Mouse (Mus musculus): ENCODE data around the gene Cadm4.
A peak's percentile ranks its signal among the peaks of the same experiment; 100 is the strongest.
"Not testable (repeated sequence)": the region's sequence is repeated elsewhere in the genome, so short reads cannot be mapped to it uniquely, and the experiment has no call there.

Gene Cadm4

GRCm38 (mm10) chr7:24466835-24467234, 15.0 kb upstream of the Cadm4 start:
- DNase-seq (ENCODE audit: extremely low spot score, low spot score), result no peak

GRCm38 (mm10) chr7:24467886-24468285, 13.9 kb upstream of the Cadm4 start:
- DNase-seq (ENCODE audit: extremely low spot score, low spot score), result no peak

GRCm38 (mm10) chr7:24469126-24469525, 12.7 kb upstream of the Cadm4 start:
- no peak for DNase-seq (ENCODE audit: extremely low spot score, low spot score)

GRCm38 (mm10) chr7:24470356-24470755, 11.5 kb upstream of the Cadm4 start:
- no peak for DNase-seq (ENCODE audit: extremely low spot score, low spot score)

- DNase-seq (ENCODE audit: extremely low spot score, low spot score), result no peak
Measured at GRCm38 (mm10) chr7:24472442-24472841, 9.4 kb upstream of the Cadm4 start.

GRCm38 (mm10) chr7:24472937-24473336, 8.9 kb upstream of the Cadm4 start:
- DNase-seq (ENCODE audit: extremely low spot score, low spot score), result peak; percentile 49

GRCm38 (mm10) chr7:24473913-24474529, 7.8 kb upstream of the Cadm4 start:
- peak; percentile 73 for DNase-seq (ENCODE audit: extremely low spot score, low spot score)

- no peak for DNase-seq (ENCODE audit: extremely low spot score, low spot score)
Measured at GRCm38 (mm10) chr7:24474811-24475506, 6.9 kb upstream of the Cadm4 start.

- no peak for DNase-seq (ENCODE audit: extremely low spot score, low spot score)
Measured at GRCm38 (mm10) chr7:24476338-24476737, 5.5 kb upstream of the Cadm4 start.

- DNase-seq (ENCODE audit: extremely low spot score, low spot score), result no peak
Measured at GRCm38 (mm10) chr7:24476856-24477255, 5.0 kb upstream of the Cadm4 start.

- DNase-seq (ENCODE audit: extremely low spot score, low spot score), result no peak
Measured at GRCm38 (mm10) chr7:24478911-24479310, 2.9 kb upstream of the Cadm4 start.

- DNase-seq (ENCODE audit: extremely low spot score, low spot score), result no peak
Measured at GRCm38 (mm10) chr7:24479685-24480084, 2.1 kb upstream of the Cadm4 start.

- DNase-seq (ENCODE audit: extremely low spot score, low spot score), result no peak
Measured at GRCm38 (mm10) chr7:24480121-24480941, 1.5 kb upstream of the Cadm4 start.

- no peak for DNase-seq (ENCODE audit: extremely low spot score, low spot score)
Measured at GRCm38 (mm10) chr7:24480986-24481473, 793 bp upstream of the Cadm4 start.

GRCm38 (mm10) chr7:24482208-24483020, 591 bp downstream of the Cadm4 start:
- peak; percentile 37 for DNase-seq (ENCODE audit: extremely low spot score, low spot score)

GRCm38 (mm10) chr7:24483291-24483690, 1.5 kb downstream of the Cadm4 start:
- DNase-seq (ENCODE audit: extremely low spot score, low spot score), result not testable (repeated sequence)

- no peak for DNase-seq (ENCODE audit: extremely low spot score, low spot score)
Measured at GRCm38 (mm10) chr7:24485481-24485880, 3.7 kb downstream of the Cadm4 start.

GRCm38 (mm10) chr7:24486654-24487130, 4.9 kb downstream of the Cadm4 start:
- peak; percentile 22 for DNase-seq (ENCODE audit: extremely low spot score, low spot score)

- no peak for DNase-seq (ENCODE audit: extremely low spot score, low spot score)
Measured at GRCm38 (mm10) chr7:24487403-24487802, 5.6 kb downstream of the Cadm4 start.

GRCm38 (mm10) chr7:24488303-24488702, 6.5 kb downstream of the Cadm4 start:
- no peak for DNase-seq (ENCODE audit: extremely low spot score, low spot score)

All from neural tube, embryonic 10.5 days (tissue).